Mouse (Mus musculus) hindbrain, embryonic 11.5 days (tissue): Measurements from ENCODE around the gene Rasgef1b. TPM values are rescaled to one million over a fixed set of nuclear protein-coding genes. Genes with fewer than 3 reads are reported as not detected.

ENCODE experiments used
- ATAC-seq: fragments of 200-750 bp; cut with Nextera tagmentation; 2 replicates; pipeline ENCODE4 v1.8.0; 2017; ENCODE audit warnings: mild to moderate bottlenecking, moderate TSS enrichment, moderate library complexity; ENCODE audit not compliant: low FRiP score
- DNase-seq: peaks from one replicate; pipeline ENCODE4 v3.0.0-alpha.2; 2015; ENCODE audit warnings: low spot score
- H3K27ac ChIP-seq: fragments of 300-500 bp; sonication (generic); 2 replicates; pipeline ENCODE4 v1.5.1; 2014; ENCODE audit warnings: mild to moderate bottlenecking, low read depth, low read length
- H3K27me3 ChIP-seq: fragments of 300-500 bp; sonication (generic); 2 replicates; pipeline ENCODE4 v1.6.1; 2014; ENCODE audit warnings: mild to moderate bottlenecking, low read length, moderate library complexity, mixed read lengths; ENCODE audit not compliant: control insufficient read depth, insufficient read depth
- H3K36me3 ChIP-seq: fragments of 300-500 bp; sonication (generic); 2 replicates; pipeline ENCODE4 v1.6.1; 2014; ENCODE audit warnings: mild to moderate bottlenecking, low read length, moderate library complexity, mixed read lengths; ENCODE audit not compliant: control insufficient read depth, insufficient read depth
- H3K4me1 ChIP-seq: fragments of 300-500 bp; sonication (generic); replicated peaks from 2 replicates; pipeline ENCODE4 v1.6.1; 2014; ENCODE audit warnings: low read length, mixed read lengths; ENCODE audit not compliant: control insufficient read depth, insufficient read depth
- H3K4me2 ChIP-seq: fragments of 300-500 bp; sonication (generic); replicated peaks from 2 replicates; pipeline ENCODE4 v1.6.1; 2014; ENCODE audit warnings: mild to moderate bottlenecking, low read depth, low read length
- H3K4me3 ChIP-seq: fragments of 300-500 bp; sonication (generic); 2 replicates; pipeline ENCODE4 v1.5.1; 2014; ENCODE audit warnings: low read depth, low read length
- H3K9ac ChIP-seq: fragments of 300-500 bp; sonication (generic); 2 replicates; pipeline ENCODE4 v1.6.1; 2014; ENCODE audit warnings: low read depth, low read length
- H3K9me3 ChIP-seq: fragments of 300-500 bp; sonication (generic); 2 replicates; pipeline ENCODE4 v1.6.1; 2016; ENCODE audit warnings: low read length; ENCODE audit not compliant: control insufficient read depth
- WGBS: fragments of 180-500 bp; shearing (Covaris S2); extraction: QIAGEN DNeasy Blood & Tissue Kit; methylation state at CpG from one replicate; pipeline ENCODE4 v1.1.7; 2014; 5-methylcytosine and 5-hydroxymethylcytosine counted together
- polyA plus RNA-seq: library from polyadenylated mRNA; unstranded; fragments of >200 nt; fragmentation: Nextera tagmentation; extraction: Ambion mirVana; gene quantifications from 2 replicates; pipeline ENCODE4 v1.2.1, GENCODE M21; 2014

Rasgef1b gene
- polyA plus RNA-seq, 1 experiment from 2014 or later, result 14.1 TPM

GRCm38 (mm10) chr5:99236431-99236830, 492.4 kb downstream of the Rasgef1b start:
- WGBS, result 88% methylated on average over 4 of the region's 4 CpGs
- Histone ChIP-seq H3K4me1 (no peaks in the 10 kb centered on the region), H3K27me3 (no peaks in the 10 kb centered on the region), H3K4me2 (no peak overlapping the region), H3K4me3 (no peak overlapping the region), H3K9ac (no peak overlapping the region), H3K36me3 (no peaks in the 10 kb centered on the region), H3K9me3 (no peaks in the 10 kb centered on the region), H3K27ac (no peak overlapping the region)
- DNase-seq (no peak), ATAC-seq (no peak)

GRCm38 (mm10) chr5:99234275-99234674, 494.6 kb downstream of the Rasgef1b start:
- Histone ChIP-seq H3K27ac (no peak overlapping the region), H3K4me1 (no peaks in the 10 kb centered on the region), H3K9ac (no peak overlapping the region), H3K4me2 (no peak overlapping the region), H3K9me3 (no peaks in the 10 kb centered on the region), H3K27me3 (no peaks in the 10 kb centered on the region), H3K36me3 (no peaks in the 10 kb centered on the region), H3K4me3 (no peak overlapping the region)
- DNase-seq (no peak), ATAC-seq (no peak)
- 97% methylated on average over 17 of the region's 17 CpGs for WGBS

- no peak overlapping the region for H3K4me3 ChIP-seq
- ATAC-seq (no peak), DNase-seq (no peak)
- H3K36me3 ChIP-seq, result no peaks in the 10 kb centered on the region
- no peak overlapping the region for H3K4me2 ChIP-seq
- no peak overlapping the region for H3K9ac ChIP-seq
- H3K9me3 ChIP-seq, result no peaks in the 10 kb centered on the region
- H3K27me3 ChIP-seq, result no peaks in the 10 kb centered on the region
- 90% methylated on average over 3 of the region's 3 CpGs for WGBS
- no peaks in the 10 kb centered on the region for H3K4me1 ChIP-seq
- no peak overlapping the region for H3K27ac ChIP-seq
Measured at GRCm38 (mm10) chr5:99233176-99233575, 495.7 kb downstream of the Rasgef1b start.

- Histone ChIP-seq H3K27me3 (no peaks in the 10 kb centered on the region), H3K27ac (no peak overlapping the region), H3K4me3 (no peak overlapping the region), H3K4me2 (no peak overlapping the region), H3K4me1 (no peaks in the 10 kb centered on the region), H3K36me3 (no peaks in the 10 kb centered on the region), H3K9ac (no peak overlapping the region), H3K9me3 (no peaks in the 10 kb centered on the region)
- no peak for ATAC-seq
- 94% methylated on average over 8 of the region's 8 CpGs for WGBS
- DNase-seq, result no peak
Measured at GRCm38 (mm10) chr5:99232410-99232809, 496.5 kb downstream of the Rasgef1b start.

- no peak overlapping the region for H3K27ac ChIP-seq
- ATAC-seq, result no peak
- H3K9me3 ChIP-seq, result no peaks in the 10 kb centered on the region
- DNase-seq, result no peak
- no peak overlapping the region for H3K9ac ChIP-seq
- H3K4me3 ChIP-seq, result no peak overlapping the region
- H3K36me3 ChIP-seq, result no peaks in the 10 kb centered on the region
- H3K27me3 ChIP-seq, result no peaks in the 10 kb centered on the region
- H3K4me2 ChIP-seq, result no peak overlapping the region
- no peaks in the 10 kb centered on the region for H3K4me1 ChIP-seq
- WGBS, result 92% methylated on average over 7 of the region's 7 CpGs
Measured at GRCm38 (mm10) chr5:99230476-99230875, 498.4 kb downstream of the Rasgef1b start.

GRCm38 (mm10) chr5:99227361-99227760, 501.5 kb downstream of the Rasgef1b start:
- no peak for DNase-seq

GRCm38 (mm10) chr5:99224571-99225011, 504.3 kb downstream of the Rasgef1b start:
- H3K9ac ChIP-seq, result no peak overlapping the region
- H3K27me3 ChIP-seq, result no peaks in the 10 kb centered on the region
- H3K4me1 ChIP-seq, result no peaks in the 10 kb centered on the region
- ATAC-seq (no peak), DNase-seq (no peak)
- no peak overlapping the region for H3K4me3 ChIP-seq
- H3K36me3 ChIP-seq, result peaks cover 2% of the 10 kb centered on the region; the same call in 1 of the 2 replicates
- no peak overlapping the region for H3K4me2 ChIP-seq
- WGBS, result 53% methylated on average over 5 of the region's 5 CpGs
- H3K9me3 ChIP-seq, result no peaks in the 10 kb centered on the region
- H3K27ac ChIP-seq, result no peak overlapping the region

More at GRCm38 (mm10) chr5:99227361-99227760, 501.5 kb downstream of the Rasgef1b start:
- ATAC-seq, result no peak
- H3K27me3 ChIP-seq, result no peaks in the 10 kb centered on the region
- H3K9ac ChIP-seq, result no peak overlapping the region
- WGBS, result 77% methylated on average over 4 of the region's 4 CpGs
- H3K27ac ChIP-seq, result no peak overlapping the region
- H3K4me3 ChIP-seq, result no peak overlapping the region
- no peaks in the 10 kb centered on the region for H3K4me1 ChIP-seq
- H3K9me3 ChIP-seq, result no peaks in the 10 kb centered on the region
- no peak overlapping the region for H3K4me2 ChIP-seq
- H3K36me3 ChIP-seq, result peaks cover 2% of the 10 kb centered on the region; the same call in 1 of the 2 replicates

GRCm38 (mm10) chr5:99223869-99224498, 504.9 kb downstream of the Rasgef1b start:
- no peaks in the 10 kb centered on the region for H3K9me3 ChIP-seq
- no peak overlapping the region for H3K27ac ChIP-seq
- peaks cover 2% of the 10 kb centered on the region; the same call in 1 of the 2 replicates for H3K36me3 ChIP-seq
- no peaks in the 10 kb centered on the region for H3K4me1 ChIP-seq
- ATAC-seq, result no peak
- DNase-seq, result no peak
- no peak overlapping the region for H3K4me2 ChIP-seq
- WGBS, result 59% methylated on average over 15 of the region's 15 CpGs
- no peaks in the 10 kb centered on the region for H3K27me3 ChIP-seq
- no peak overlapping the region for H3K4me3 ChIP-seq
- no peak overlapping the region for H3K9ac ChIP-seq

- WGBS, result 67% methylated on average over 5 of the region's 5 CpGs
- ATAC-seq (no peak), DNase-seq (no peak)
- no peak overlapping the region for H3K4me3 ChIP-seq
- no peak overlapping the region for H3K4me2 ChIP-seq
- no peaks in the 10 kb centered on the region for H3K27me3 ChIP-seq
- peaks cover 5% of the 10 kb centered on the region; the same call in 1 of the 2 replicates for H3K36me3 ChIP-seq
- H3K4me1 ChIP-seq, result no peaks in the 10 kb centered on the region
- H3K27ac ChIP-seq, result no peak overlapping the region
- no peaks in the 10 kb centered on the region for H3K9me3 ChIP-seq
- H3K9ac ChIP-seq, result no peak overlapping the region
Measured at GRCm38 (mm10) chr5:99218385-99218784, 510.5 kb downstream of the Rasgef1b start.
